Mouse (Mus musculus): ENCODE results near the gene Klk7. TPM values are rescaled to one million over a fixed set of nuclear protein-coding genes. Genes with fewer than 3 reads are reported as not detected.
A peak's percentile ranks its signal among the peaks of the same experiment; 100 is the strongest.

The Klk7 gene
- polyA plus RNA-seq, 1 experiment from 2014 or later: not detected

DNA sequence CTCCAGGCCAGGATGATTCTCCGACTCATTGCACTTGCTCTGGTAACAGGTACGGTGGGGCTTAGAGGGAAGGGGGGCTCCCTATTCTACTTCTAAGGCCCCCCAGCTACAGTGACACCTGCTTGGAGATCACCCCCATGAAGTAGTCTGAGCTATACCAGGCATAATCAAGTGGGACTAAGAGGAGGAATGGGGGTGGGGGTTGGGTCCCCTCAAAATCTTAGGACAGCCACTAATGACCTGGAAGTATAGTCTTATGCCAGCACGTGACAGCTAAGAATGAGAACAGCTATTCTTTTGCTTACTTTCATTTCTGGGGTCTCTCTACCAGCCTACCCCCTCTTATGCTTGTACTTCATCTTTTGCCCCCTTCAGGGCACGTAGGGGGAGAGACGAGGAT is 34.6 kb upstream of the Klk7 start:
- WGBS: 83% methylated on average over 5 of the region's 5 CpGs
- Histone ChIP-seq H3K9me3 (ENCODE audit: control insufficient read depth, low read length) (no peaks in the 10 kb centered on the region), H3K27ac (ENCODE audit: low read length) (no peak overlapping the region), H3K4me2 (ENCODE audit: low read depth, low read length) (no peak overlapping the region), H3K9ac (ENCODE audit: low read depth, low read length) (no peak overlapping the region), H3K27me3 (replicated peaks; ENCODE audit: control insufficient read depth, insufficient read depth, low read length) (no peaks in the 10 kb centered on the region), H3K4me3 (ENCODE audit: low read length) (no peak overlapping the region), H3K36me3 (ENCODE audit: control insufficient read depth, insufficient read depth, low read length) (no peaks in the 10 kb centered on the region), H3K4me1 (ENCODE audit: control insufficient read depth, insufficient read depth, low read length) (peaks cover 7% of the 10 kb centered on the region)
- ATAC-seq: no peak

- H3K9me3 ChIP-seq (ENCODE audit: control insufficient read depth, low read length): no peaks in the 10 kb centered on the region
- no peak for ATAC-seq
- WGBS: 92% methylated on average over 12 of the region's 12 CpGs
- H3K4me2 ChIP-seq (ENCODE audit: low read depth, low read length): no peak overlapping the region
- no peaks in the 10 kb centered on the region for H3K36me3 ChIP-seq (ENCODE audit: control insufficient read depth, insufficient read depth, low read length)
- H3K27ac ChIP-seq (ENCODE audit: low read length): no peak overlapping the region
- H3K9ac ChIP-seq (ENCODE audit: low read depth, low read length): no peak overlapping the region
- H3K4me3 ChIP-seq (ENCODE audit: low read length): no peak overlapping the region
- no peaks in the 10 kb centered on the region for H3K27me3 ChIP-seq (replicated peaks; ENCODE audit: control insufficient read depth, insufficient read depth, low read length)
- H3K4me1 ChIP-seq (ENCODE audit: control insufficient read depth, insufficient read depth, low read length): peaks cover 7% of the 10 kb centered on the region
Measured at GRCm38 (mm10) chr7:43777423-43777822, 33.7 kb upstream of the Klk7 start.

DNA sequence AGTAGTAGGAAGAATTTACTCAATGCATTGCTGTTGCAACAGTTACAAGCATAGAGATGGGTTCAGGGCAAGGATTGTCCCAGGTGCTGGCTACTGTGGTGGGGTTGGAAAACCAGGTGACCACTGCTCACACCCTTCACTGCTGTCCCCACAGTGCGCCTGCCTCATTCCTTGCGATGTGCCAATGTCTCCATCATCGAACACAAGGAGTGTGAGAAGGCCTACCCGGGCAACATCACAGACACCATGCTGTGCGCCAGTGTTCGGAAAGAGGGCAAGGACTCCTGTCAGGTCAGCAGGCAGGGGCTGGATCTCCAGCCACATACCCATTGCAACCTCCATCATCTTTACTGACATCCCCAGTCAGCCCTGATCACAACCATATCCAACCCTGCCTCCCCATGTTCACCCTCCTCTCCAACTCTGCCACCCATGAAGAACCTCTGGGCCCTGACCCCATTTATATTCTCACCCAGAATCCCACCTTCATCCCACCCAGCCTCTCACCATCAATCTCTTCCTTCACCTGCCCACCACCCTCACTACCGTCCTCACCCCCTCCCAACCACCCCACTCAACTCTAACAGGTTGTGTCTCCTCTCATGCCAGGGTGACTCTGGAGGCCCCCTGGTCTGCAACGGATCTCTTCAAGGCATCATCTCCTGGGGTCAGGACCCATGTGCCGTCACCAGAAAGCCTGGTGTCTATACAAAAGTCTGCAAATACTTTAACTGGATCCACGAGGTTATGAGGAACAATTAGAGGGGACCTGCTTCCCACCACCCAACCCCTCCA is 32.7 kb upstream of the Klk7 start:
- Histone ChIP-seq H3K9ac (ENCODE audit: low read depth, low read length) (no peak overlapping the region), H3K9me3 (ENCODE audit: control insufficient read depth, low read length) (no peaks in the 10 kb centered on the region), H3K4me3 (ENCODE audit: low read length) (no peak overlapping the region), H3K4me1 (ENCODE audit: control insufficient read depth, insufficient read depth, low read length) (peaks cover 11% of the 10 kb centered on the region), H3K27me3 (replicated peaks; ENCODE audit: control insufficient read depth, insufficient read depth, low read length) (peaks cover 5% of the 10 kb centered on the region; the same call in 1 of the 2 replicates), H3K27ac (ENCODE audit: low read length) (no peak overlapping the region), H3K36me3 (ENCODE audit: control insufficient read depth, insufficient read depth, low read length) (no peaks in the 10 kb centered on the region), H3K4me2 (ENCODE audit: low read depth, low read length) (no peak overlapping the region)
- no peak for ATAC-seq
- 87% methylated on average over 10 of the region's 10 CpGs for WGBS

GRCm38 (mm10) chr7:43780241-43780640 is 30.9 kb upstream of the Klk7 start:
- peaks cover 11% of the 10 kb centered on the region; the same call in 1 of the 2 replicates for H3K4me1 ChIP-seq (ENCODE audit: control insufficient read depth, insufficient read depth, low read length)
- H3K4me3 ChIP-seq (ENCODE audit: low read length): no peak overlapping the region
- ATAC-seq: 0 out of 2 replicates have a peak, but pooled peaks have one; percentile 10
- H3K9me3 ChIP-seq (ENCODE audit: control insufficient read depth, low read length): no peaks in the 10 kb centered on the region
- H3K9ac ChIP-seq (ENCODE audit: low read depth, low read length): no peak overlapping the region
- 54% methylated on average over 6 of the region's 6 CpGs for WGBS
- no peak overlapping the region for H3K27ac ChIP-seq (ENCODE audit: low read length)
- no peaks in the 10 kb centered on the region for H3K36me3 ChIP-seq (ENCODE audit: control insufficient read depth, insufficient read depth, low read length)
- H3K4me2 ChIP-seq (ENCODE audit: low read depth, low read length): 0 out of 2 replicates have a peak overlapping the region, but pooled peaks have one; percentile 9
- peaks cover 5% of the 10 kb centered on the region; the same call in 1 of the 2 replicates for H3K27me3 ChIP-seq (replicated peaks; ENCODE audit: control insufficient read depth, insufficient read depth, low read length)

DNA sequence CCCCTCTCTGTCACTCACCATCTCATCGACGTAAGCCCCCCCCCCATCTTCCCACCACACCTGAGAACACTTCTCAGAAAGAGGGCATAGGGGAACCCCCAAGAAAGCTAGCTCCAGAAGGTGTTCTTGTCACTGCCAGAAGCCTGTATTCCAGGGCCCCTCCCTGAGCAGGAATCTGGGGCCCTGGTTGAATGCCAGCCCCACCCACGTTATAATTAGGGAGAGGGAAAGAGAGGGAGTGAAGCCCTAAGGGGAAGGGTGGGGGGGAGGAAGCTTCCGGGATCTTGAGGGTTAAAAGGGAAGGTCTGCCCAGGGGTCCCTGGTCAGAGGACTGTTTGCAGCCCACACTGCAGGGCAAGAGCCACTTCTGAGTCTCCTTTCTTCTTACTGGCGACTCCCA is 30.3 kb upstream of the Klk7 start, which contains the start of gene Klk10:
Gene Klk10, plus strand, starts transcription at position 290 of the 400 bp plus-strand sequence.
- ATAC-seq: 0 out of 2 replicates have a peak, but pooled peaks have one; percentile 11
- H3K27me3 ChIP-seq (replicated peaks; ENCODE audit: control insufficient read depth, insufficient read depth, low read length): peaks cover 5% of the 10 kb centered on the region; the same call in 1 of the 2 replicates
- H3K4me2 ChIP-seq (ENCODE audit: low read depth, low read length): 0 out of 2 replicates have a peak within 1 kb of the TSS, but pooled peaks have one; percentile 9
- H3K4me1 ChIP-seq (ENCODE audit: control insufficient read depth, insufficient read depth, low read length): peaks cover 10% of the 10 kb centered on the region; the same call in 1 of the 2 replicates
- no peak within 1 kb of the TSS for H3K9ac ChIP-seq (ENCODE audit: low read depth, low read length)
- no peak within 1 kb of the TSS for H3K4me3 ChIP-seq (ENCODE audit: low read length)
- H3K27ac ChIP-seq (ENCODE audit: low read length): no peak within 1 kb of the TSS
- no peaks in the 10 kb centered on the region for H3K9me3 ChIP-seq (ENCODE audit: control insufficient read depth, low read length)
- WGBS: 38% methylated on average over 5 of the region's 5 CpGs
- no peaks in the 10 kb centered on the region for H3K36me3 ChIP-seq (ENCODE audit: control insufficient read depth, insufficient read depth, low read length)

GRCm38 (mm10) chr7:43781541-43781940 is 29.6 kb upstream of the Klk7 start:
- Histone ChIP-seq H3K9ac (ENCODE audit: low read depth, low read length) (no peak overlapping the region), H3K9me3 (ENCODE audit: control insufficient read depth, low read length) (no peaks in the 10 kb centered on the region), H3K27me3 (replicated peaks; ENCODE audit: control insufficient read depth, insufficient read depth, low read length) (peaks cover 5% of the 10 kb centered on the region; the same call in 1 of the 2 replicates), H3K27ac (ENCODE audit: low read length) (no peak overlapping the region), H3K36me3 (ENCODE audit: control insufficient read depth, insufficient read depth, low read length) (no peaks in the 10 kb centered on the region), H3K4me1 (ENCODE audit: control insufficient read depth, insufficient read depth, low read length) (peaks cover 9% of the 10 kb centered on the region; the same call in 1 of the 2 replicates), H3K4me2 (ENCODE audit: low read depth, low read length) (no peak overlapping the region), H3K4me3 (ENCODE audit: low read length) (no peak overlapping the region)
- 86% methylated on average over 11 of the region's 11 CpGs for WGBS
- ATAC-seq: no peak

DNA sequence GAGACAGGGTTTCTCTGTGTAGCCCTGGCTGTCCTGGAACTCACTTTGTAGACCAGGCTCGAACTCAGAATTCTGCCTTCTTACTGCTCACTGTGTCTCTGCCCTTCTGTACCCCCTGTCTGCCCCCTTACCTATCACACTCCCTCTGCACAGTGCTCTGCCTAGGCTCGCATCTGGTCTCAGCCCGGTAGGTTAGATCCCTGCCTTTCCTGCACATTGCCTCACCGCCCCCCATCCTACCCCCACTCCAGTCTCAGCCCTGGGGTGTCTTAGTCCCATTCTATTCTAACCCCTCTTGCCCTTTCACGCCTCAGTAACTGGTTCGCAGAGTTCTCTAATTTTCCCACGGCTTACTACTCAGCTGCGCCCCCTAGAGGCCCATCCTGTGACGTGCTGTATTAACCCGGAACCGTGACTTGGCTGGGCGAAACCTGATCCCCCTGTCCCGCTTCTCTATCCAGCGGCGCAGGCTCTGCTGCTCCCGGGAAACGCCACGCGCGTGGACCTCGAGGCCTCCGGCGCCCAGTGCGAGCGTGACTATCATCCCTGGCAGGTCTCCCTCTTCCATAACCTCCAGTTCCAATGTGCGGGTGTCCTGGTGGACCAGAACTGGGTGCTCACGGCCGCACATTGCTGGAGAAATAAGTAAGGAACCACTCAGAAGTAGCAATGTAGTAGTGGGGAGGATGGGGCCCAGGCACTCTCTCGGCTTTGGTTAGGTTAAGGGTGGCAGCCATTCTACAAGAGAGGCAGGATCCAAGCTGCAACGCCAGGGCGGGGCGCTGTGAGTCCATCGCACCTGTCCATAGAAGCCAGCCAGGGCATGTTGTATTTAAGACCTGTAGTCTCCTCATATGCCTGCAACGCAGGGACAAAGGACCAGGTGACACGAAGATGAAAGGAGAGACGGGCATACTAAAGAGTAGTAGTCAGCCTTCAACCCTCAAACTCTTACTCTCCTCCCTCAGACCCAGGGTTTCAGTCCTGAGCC is 28.5 kb upstream of the Klk7 start:
- 8% methylated on average over 36 of the region's 36 CpGs for WGBS
- H3K4me1 ChIP-seq (ENCODE audit: control insufficient read depth, insufficient read depth, low read length): peaks cover 9% of the 10 kb centered on the region; the same call in 1 of the 2 replicates
- H3K27me3 ChIP-seq (replicated peaks; ENCODE audit: control insufficient read depth, insufficient read depth, low read length): peaks cover 5% of the 10 kb centered on the region; the same call in 1 of the 2 replicates
- H3K27ac ChIP-seq (ENCODE audit: low read length): no peak overlapping the region
- H3K4me2 ChIP-seq (ENCODE audit: low read depth, low read length): peak overlapping the region; percentile 87
- peak; percentile 85 for ATAC-seq
- no peaks in the 10 kb centered on the region for H3K36me3 ChIP-seq (ENCODE audit: control insufficient read depth, insufficient read depth, low read length)
- H3K9me3 ChIP-seq (ENCODE audit: control insufficient read depth, low read length): no peaks in the 10 kb centered on the region
- peak overlapping the region; percentile 41 for H3K4me3 ChIP-seq (ENCODE audit: low read length)
- peak overlapping the region; percentile 62 for H3K9ac ChIP-seq (ENCODE audit: low read depth, low read length)

DNA sequence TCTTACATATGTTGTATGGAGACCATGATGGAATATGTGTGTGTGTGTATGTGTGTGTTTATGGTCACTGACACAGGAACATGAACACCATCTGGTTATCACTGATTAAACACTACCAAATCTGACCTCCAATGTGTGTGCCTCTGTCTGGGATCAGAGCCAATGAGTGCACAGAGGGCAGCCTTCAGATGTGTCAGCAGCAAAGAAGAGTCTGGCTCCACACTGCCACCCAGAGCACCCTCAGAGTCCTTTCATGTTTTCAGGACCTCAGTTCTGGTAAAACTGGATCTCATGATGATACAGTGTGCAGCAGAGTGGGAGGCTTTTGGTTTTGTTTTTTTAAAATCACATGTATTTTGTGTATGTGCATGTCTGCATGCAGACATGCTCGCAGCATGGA is 25.8 kb upstream of the Klk7 start:
- ATAC-seq: no peak

GRCm38 (mm10) chr7:43788096-43788495 is 23.0 kb upstream of the Klk7 start:
- no peaks in the 10 kb centered on the region for H3K4me1 ChIP-seq (ENCODE audit: control insufficient read depth, insufficient read depth, low read length)
- H3K27me3 ChIP-seq (replicated peaks; ENCODE audit: control insufficient read depth, insufficient read depth, low read length): no peaks in the 10 kb centered on the region; the same call in 1 of the 2 replicates
- no peak overlapping the region for H3K4me3 ChIP-seq (ENCODE audit: low read length)
- 70% methylated on average over 3 of the region's 3 CpGs for WGBS
- H3K4me2 ChIP-seq (ENCODE audit: low read depth, low read length): no peak overlapping the region
- H3K9me3 ChIP-seq (ENCODE audit: control insufficient read depth, low read length): no peaks in the 10 kb centered on the region
- no peak overlapping the region for H3K27ac ChIP-seq (ENCODE audit: low read length)
- no peak for ATAC-seq
- H3K9ac ChIP-seq (ENCODE audit: low read depth, low read length): no peak overlapping the region
- no peaks in the 10 kb centered on the region for H3K36me3 ChIP-seq (ENCODE audit: control insufficient read depth, insufficient read depth, low read length)

More for the DNA sequence above, 25.8 kb upstream of the Klk7 start:
- Histone ChIP-seq H3K4me2 (ENCODE audit: low read depth, low read length) (no peak overlapping the region), H3K4me1 (ENCODE audit: control insufficient read depth, insufficient read depth, low read length) (peaks cover 9% of the 10 kb centered on the region; the same call in 1 of the 2 replicates), H3K9ac (ENCODE audit: low read depth, low read length) (no peak overlapping the region), H3K27me3 (replicated peaks; ENCODE audit: control insufficient read depth, insufficient read depth, low read length) (peaks cover 5% of the 10 kb centered on the region; the same call in 1 of the 2 replicates), H3K4me3 (ENCODE audit: low read length) (no peak overlapping the region), H3K36me3 (ENCODE audit: control insufficient read depth, insufficient read depth, low read length) (no peaks in the 10 kb centered on the region), H3K27ac (ENCODE audit: low read length) (no peak overlapping the region), H3K9me3 (ENCODE audit: control insufficient read depth, low read length) (no peaks in the 10 kb centered on the region)
- 82% methylated on average over 1 of the region's 1 CpGs for WGBS
